Comparison of ENCODE assay signal across 9 mouse cellular contexts in genomic region chr12:104069620-104070019, GRCm38 (mm10). TPM values are rescaled to one million over a fixed set of nuclear protein-coding genes. Genes with fewer than 3 reads are reported as not detected.
A peak's percentile ranks its signal among the peaks of the same experiment; 100 is the strongest.
DNase-seq lines count a peak whose midpoint lies in the region; ATAC-seq and TF ChIP-seq lines count a peak whose summit lies in the region.
"Had no signal": no experiment of that assay in that cellular context is flagged by ENCODE, and none has a peak within 500 bp of the region (broad histone marks: within the 10 kb centered on the region; RNA-seq: fewer than 3 reads in every experiment).

No protein-coding gene starts in this region.

- WGBS in heart, embryonic 12.5 days: 6% methylated on average over 2 of the region's 2 CpGs
- WGBS in olfactory bulb, adult 2 months: 9% methylated on average over 2 of the region's 2 CpGs

- 0 out of 2 replicates have a peak, but pooled peaks have one; percentile 38 for ATAC-seq in heart, embryonic 12.5 days (ENCODE audit: insufficient number of reproducible peaks, low FRiP score)

- no peak for TF ChIP-seq POLR2A in olfactory bulb, adult 2 months (IDR thresholded peaks at IDR 0.05; ENCODE audit: insufficient read depth, low read depth, low read length)

- H3K4me2 ChIP-seq in heart, embryonic 12.5 days: no peak overlapping the region
- H3K4me2 ChIP-seq: embryonic facial prominence, embryonic 15.5 days had no signal

- H3K27me3 ChIP-seq in heart, embryonic 12.5 days (replicated peaks): peaks cover 14% of the 10 kb centered on the region; the same call in 1 of the 2 replicates
- H3K27me3 ChIP-seq: embryonic facial prominence, embryonic 15.5 days had no signal

- no peaks in the 10 kb centered on the region for H3K9me3 ChIP-seq in heart, embryonic 12.5 days (replicated peaks)
- H3K9me3 ChIP-seq: embryonic facial prominence, embryonic 15.5 days had no signal

- no peaks in the 10 kb centered on the region for H3K36me3 ChIP-seq in heart, embryonic 12.5 days
- H3K36me3 ChIP-seq: embryonic facial prominence, embryonic 15.5 days had no signal

- no peak overlapping the region for H3K4me3 ChIP-seq in heart, embryonic 12.5 days
- H3K4me3 ChIP-seq in olfactory bulb, adult 2 months (ENCODE audit: insufficient read depth, low read depth, low read length): no peak overlapping the region
- H3K4me3 ChIP-seq: embryonic facial prominence, embryonic 15.5 days had no signal

- H3K27ac ChIP-seq in heart, embryonic 12.5 days (ENCODE audit: poor library complexity, severe bottlenecking): no peak overlapping the region
- no peak overlapping the region for H3K27ac ChIP-seq in olfactory bulb, adult 2 months (ENCODE audit: insufficient read depth, low read depth, low read length)
- H3K27ac ChIP-seq: embryonic facial prominence, embryonic 15.5 days had no signal

- 0 out of 2 replicates have a peak, but pooled peaks cover 5% of the 10 kb centered on the region for H3K4me1 ChIP-seq in heart, embryonic 12.5 days (replicated peaks)
- peaks cover 6% of the 10 kb centered on the region for H3K4me1 ChIP-seq in olfactory bulb, adult 2 months (ENCODE audit: control insufficient read depth, insufficient read depth, low read length)
- H3K4me1 ChIP-seq: embryonic facial prominence, embryonic 15.5 days had no signal

- no peak overlapping the region for H3K9ac ChIP-seq in heart, embryonic 12.5 days
- H3K9ac ChIP-seq: embryonic facial prominence, embryonic 15.5 days had no signal

- DNase-seq in 416B (ENCODE audit: low read depth): peak; percentile 70
- peak; percentile 83 for DNase-seq in adipocyte (ENCODE audit: low spot score)
- DNase-seq in embryo, embryonic 10 days (ENCODE audit: low spot score): peak; percentile 89
- peak; percentile 83 to 93 for DNase-seq in kidney, postnatal 25 days
- peak; percentile 52 to 63 for DNase-seq in lung, adult 18-20 months
- DNase-seq in thymus, postnatal 36 days: peak; percentile 30 to 32

- peak; percentile 30; the same call in 1 of the 2 replicates for TF ChIP-seq CTCF in olfactory bulb, adult 2 months (IDR thresholded peaks at IDR 0.05; ENCODE audit: insufficient read depth, low read depth, low read length)

RNA-seq across cellular contexts. Expression of gene Serpina12, which starts 25.4 kb away (rescaled TPM):
- polyA plus RNA-seq in heart, embryonic 12.5 days (2016; fragmentation: Nextera tagmentation; extraction: Ambion mirVana): not detected in 2 replicates
- polyA plus RNA-seq in olfactory bulb, adult 2 months (2012; ENCODE audit: insufficient read depth, insufficient read length, low replicate concordance, missing spikeins): not detected in 2 replicates

RNA-seq across cellular contexts. Expression of gene Serpina5, which starts 31.3 kb away (rescaled TPM):
- polyA plus RNA-seq in heart, embryonic 12.5 days (2016; fragmentation: Nextera tagmentation; extraction: Ambion mirVana): not detected in 2 replicates
- not detected in 2 replicates for polyA plus RNA-seq in olfactory bulb, adult 2 months (2012; ENCODE audit: insufficient read depth, insufficient read length, low replicate concordance, missing spikeins)
- polyA plus RNA-seq: embryonic facial prominence, embryonic 15.5 days had no signal

RNA-seq across cellular contexts. Expression of gene Serpina3a, which starts 42.9 kb away (rescaled TPM):
- not detected in 2 replicates for polyA plus RNA-seq in heart, embryonic 12.5 days (2016; fragmentation: Nextera tagmentation; extraction: Ambion mirVana)
- polyA plus RNA-seq in olfactory bulb, adult 2 months (2012; ENCODE audit: insufficient read depth, insufficient read length, low replicate concordance, missing spikeins): not detected in 2 replicates
- polyA plus RNA-seq: embryonic facial prominence, embryonic 15.5 days had no signal

RNA-seq across cellular contexts. Expression of gene Serpina9, which starts 56.1 kb away (rescaled TPM):
- polyA plus RNA-seq in heart, embryonic 12.5 days (2016; fragmentation: Nextera tagmentation; extraction: Ambion mirVana): 0.17 and 0.28 TPM in 2 replicates
- not detected in 2 replicates for polyA plus RNA-seq in olfactory bulb, adult 2 months (2012; ENCODE audit: insufficient read depth, insufficient read length, low replicate concordance, missing spikeins)

RNA-seq across cellular contexts. Expression of gene Serpina3b, which starts 58.2 kb away (rescaled TPM):
- 0.09 and 0.10 TPM in 2 replicates for polyA plus RNA-seq in heart, embryonic 12.5 days (2016; fragmentation: Nextera tagmentation; extraction: Ambion mirVana)
- not detected in 2 replicates for polyA plus RNA-seq in olfactory bulb, adult 2 months (2012; ENCODE audit: insufficient read depth, insufficient read length, low replicate concordance, missing spikeins)
- polyA plus RNA-seq: embryonic facial prominence, embryonic 15.5 days had no signal

Comparison
In these comparisons a context has a peak if more than half of its experiments do, and no peak if none do; other contexts are left out.
1. DNase-seq: peak in every context shown above with its lines; median percentile 89 in embryo, embryonic 10 days; 88 in kidney, postnatal 25 days; 83 in adipocyte; 70 in 416B; 58 in lung, adult 18-20 months; 31 in thymus, postnatal 36 days.